Mouse (Mus musculus) left cerebral cortex, postnatal 4 days (tissue): ENCODE data around the gene Gm2026. TPM values are rescaled to one million over a fixed set of nuclear protein-coding genes. Genes with fewer than 3 reads are reported as not detected.
"Not testable (repeated sequence)": the region's sequence is repeated elsewhere in the genome, so short reads cannot be mapped to it uniquely, and the experiment has no call there.

Experiments used
- DNase-seq: peaks from one replicate; pipeline ENCODE4 v3.0.0-alpha.2; 2022
- intact Hi-C: fragments of 180-260 bp; cut with DNase I; formaldehyde crosslinking; loops from one replicate; pipeline ENCODE4 v1.15.1; 2025
- total RNA-seq, 2 experiments: library from RNA; stranded (reverse); gene quantifications; 2 replicates each; pipeline ENCODE4 v1.2.3; 2021

The Gm2026 gene
- total RNA-seq: 10 to 100 TPM; 39.9 to 40.0 TPM

DNA sequence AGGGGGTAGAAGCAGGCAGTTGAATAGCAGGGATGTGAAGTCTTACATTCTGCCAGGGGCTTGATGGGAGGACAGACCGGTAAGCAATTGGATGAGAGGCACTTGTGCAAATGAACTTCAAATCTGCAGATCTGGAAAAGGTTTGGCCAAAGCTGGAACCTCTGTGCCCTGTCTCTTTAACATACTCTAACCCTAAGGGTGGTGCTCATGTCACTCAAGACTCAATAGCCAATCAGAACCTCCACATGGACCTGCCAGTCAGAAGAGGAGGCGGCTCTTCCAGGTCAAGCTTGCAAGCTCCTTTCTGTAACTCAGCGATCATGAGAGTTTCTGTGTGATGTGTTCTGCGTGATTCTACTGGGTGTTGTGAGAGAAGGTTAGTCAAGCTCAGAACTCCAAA lies at the start of gene Gm2026:
TSS of gene Gm2026 (plus strand) at position 301 of the 400 bp plus-strand sequence.
- DNase-seq, intact Hi-C loops: not testable (repeated sequence)

GRCm38 (mm10) chr2:175931000-175931399 lies 34.1 kb upstream of the Gm2026 start, which contains the start of gene Zfp966:
Zfp966 (minus strand) TSS chr2:175931100.
- DNase-seq, intact Hi-C loops: not testable (repeated sequence)

Other genes with a start within 250 kb of the Gm2026 start
- not detected for gene Gm2007, start 223.8 kb upstream of the Gm2026 start, total RNA-seq
- 1 to 10 TPM; 2.6 to 3.0 TPM for gene Gm14288, start 164.2 kb upstream of the Gm2026 start, total RNA-seq
- gene Gm6710, start 96.1 kb upstream of the Gm2026 start, total RNA-seq: 10 to 100 TPM; 61.1 to 64.7 TPM
- gene Zfp966, start 34.2 kb upstream of the Gm2026 start, total RNA-seq: 1 to 10 TPM; 4.9 to 5.9 TPM
- 1 to 10 TPM; 2.5 to 5.2 TPM for gene Gm2004, start 184.5 kb downstream of the Gm2026 start, total RNA-seq